Mouse (Mus musculus) thymus, postnatal 10 days (tissue): Measurements from ENCODE around the gene Adprh.
A peak's percentile ranks its signal among the peaks of the same experiment; 100 is the strongest.

Experiments
- DNase-seq, 2 experiments: peaks; one replicate each; pipeline ENCODE4 v3.0.0; 2021; ENCODE audit warnings: low spot score in 2 of 2

Gene Adprh

DNA sequence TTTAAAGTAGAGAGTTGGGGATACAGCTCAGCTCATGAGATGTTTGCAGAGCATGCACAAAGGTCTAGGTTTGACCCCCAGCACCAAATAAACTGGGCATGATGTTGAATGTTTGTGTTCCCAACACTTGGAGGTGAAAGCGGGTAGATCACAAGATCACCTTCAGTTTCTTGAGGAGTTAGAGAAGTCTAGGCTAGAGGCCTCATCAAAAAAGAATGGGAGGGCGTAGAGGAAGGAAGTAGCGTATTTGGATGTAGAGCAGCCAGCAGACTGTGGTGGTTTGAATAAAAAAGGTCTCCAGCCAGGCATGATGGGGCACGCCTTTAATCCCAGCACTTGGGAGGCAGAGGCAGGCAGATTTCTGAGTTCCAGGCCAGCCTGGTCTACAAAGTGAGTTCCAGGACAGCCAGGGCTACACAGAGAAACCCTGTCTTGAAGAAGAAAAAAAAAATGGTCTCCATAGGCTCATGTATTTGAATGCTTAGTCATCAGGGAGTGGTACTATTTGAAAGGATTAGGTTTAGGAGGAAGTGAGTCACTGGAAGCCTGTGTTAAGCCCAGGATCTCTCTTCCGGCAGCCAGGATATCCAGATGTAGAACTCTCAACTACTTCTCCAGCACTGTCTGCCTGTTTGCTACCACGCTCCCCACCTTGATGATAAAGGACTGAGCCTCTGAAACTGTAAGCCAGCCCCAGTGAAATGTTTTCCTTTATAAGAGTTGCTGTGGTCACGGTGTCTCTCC lies 8.6 kb downstream of the Adprh start:
- DNase-seq, result no peak

GRCm38 (mm10) chr16:38442216-38442615 lies 10.3 kb downstream of the Adprh start:
- DNase-seq, result no peak

- DNase-seq, result no peak
Observed at GRCm38 (mm10) chr16:38441611-38442010, 10.9 kb downstream of the Adprh start.

DNA sequence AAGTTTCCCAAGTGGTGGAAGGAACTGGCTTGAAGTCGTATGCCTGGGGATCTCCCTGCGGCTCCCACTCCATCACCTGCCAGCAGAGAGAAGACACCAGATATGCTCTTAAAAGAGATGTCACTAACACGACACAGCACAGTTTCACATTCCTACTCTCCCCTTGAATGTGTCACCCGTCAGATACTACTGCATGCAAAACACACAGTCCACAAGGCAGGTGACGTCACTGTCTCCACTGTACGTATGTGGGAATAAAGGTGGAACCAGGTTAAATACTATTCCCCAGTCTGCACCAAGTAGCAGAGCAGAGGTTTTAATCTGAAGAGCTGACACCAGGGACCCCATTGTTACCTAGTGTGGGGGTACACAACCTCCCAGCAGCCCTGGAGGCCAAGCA lies 12.1 kb downstream of the Adprh start:
- no peak for DNase-seq

DNA sequence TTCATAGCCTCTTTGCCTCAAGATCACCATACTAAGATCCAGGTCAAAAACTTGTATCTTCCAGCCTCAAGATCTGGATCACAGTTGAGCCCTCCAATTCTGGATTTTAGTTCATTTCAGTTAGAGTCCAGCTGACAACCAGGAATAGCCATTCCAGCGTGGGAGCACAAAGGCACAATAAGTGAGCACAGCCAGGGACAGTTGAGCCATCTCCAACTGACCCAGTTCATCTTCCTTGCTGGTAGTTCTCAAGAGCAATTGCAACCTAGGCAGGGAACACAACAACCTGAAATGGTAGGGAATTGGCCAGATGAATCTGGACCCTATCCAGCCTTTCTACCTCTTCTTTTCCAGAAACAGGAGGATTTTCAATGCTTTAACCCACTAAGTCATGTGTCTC lies 13.3 kb downstream of the Adprh start:
- DNase-seq, result no peak

DNA sequence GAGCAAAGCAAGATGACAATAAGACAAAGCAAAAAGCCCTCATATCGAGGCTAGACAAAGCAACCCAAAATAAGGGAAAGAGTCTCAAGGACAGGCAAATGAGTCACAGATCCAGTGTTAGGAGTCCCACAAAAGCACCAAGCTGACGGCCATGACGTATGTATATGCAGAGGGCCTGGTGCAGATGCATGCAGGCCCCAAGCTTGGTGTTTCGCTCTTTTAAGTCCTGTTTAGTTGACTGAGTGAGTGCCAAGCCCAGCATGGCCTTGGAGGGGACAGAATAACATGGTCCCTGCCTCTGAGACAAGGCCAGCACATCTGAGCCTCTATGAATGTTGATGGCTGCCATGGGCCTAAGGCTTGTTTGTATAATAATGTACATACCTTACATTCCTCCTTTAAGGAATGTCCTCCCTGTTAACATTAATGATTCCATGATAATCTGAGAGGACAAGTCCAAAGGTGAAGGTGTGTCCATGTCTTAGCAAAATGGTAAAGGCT lies 18.2 kb downstream of the Adprh start:
- DNase-seq, result no peak

DNA sequence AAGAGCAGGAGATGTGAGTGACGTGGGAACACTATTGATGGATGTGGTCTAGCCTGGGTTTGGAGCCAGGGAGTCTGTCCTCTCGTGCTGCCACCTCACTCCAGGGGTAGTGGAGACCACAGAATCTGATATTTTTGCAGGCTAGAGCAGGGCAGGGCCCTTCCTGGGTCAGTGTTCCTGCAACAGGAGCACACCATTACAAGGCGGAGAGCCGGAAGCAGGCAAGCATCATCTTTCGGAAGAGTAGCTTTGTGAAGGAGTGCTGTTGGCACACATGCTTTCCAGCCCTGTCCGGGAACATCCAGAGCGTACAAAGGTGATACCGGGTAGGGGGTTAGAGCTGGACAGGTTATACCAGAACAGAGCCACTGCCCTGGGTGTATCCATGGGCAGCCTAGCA lies 19.0 kb downstream of the Adprh start:
- no peak for DNase-seq

- DNase-seq, result no peak
Observed at GRCm38 (mm10) chr16:38432498-38433425, 19.7 kb downstream of the Adprh start, which contains the start of gene Pla1a. Pla1a (minus strand) TSS chr16:38433145.

- no peak for DNase-seq
Observed at GRCm38 (mm10) chr16:38431446-38432185, 20.9 kb downstream of the Adprh start.

- DNase-seq, result no peak
Observed at GRCm38 (mm10) chr16:38425799-38426198, 26.7 kb downstream of the Adprh start.

- no peak for DNase-seq
Observed at GRCm38 (mm10) chr16:38425374-38425773, 27.1 kb downstream of the Adprh start.

- no peak for DNase-seq
Observed at GRCm38 (mm10) chr16:38414953-38415352, 37.5 kb downstream of the Adprh start.

DNA sequence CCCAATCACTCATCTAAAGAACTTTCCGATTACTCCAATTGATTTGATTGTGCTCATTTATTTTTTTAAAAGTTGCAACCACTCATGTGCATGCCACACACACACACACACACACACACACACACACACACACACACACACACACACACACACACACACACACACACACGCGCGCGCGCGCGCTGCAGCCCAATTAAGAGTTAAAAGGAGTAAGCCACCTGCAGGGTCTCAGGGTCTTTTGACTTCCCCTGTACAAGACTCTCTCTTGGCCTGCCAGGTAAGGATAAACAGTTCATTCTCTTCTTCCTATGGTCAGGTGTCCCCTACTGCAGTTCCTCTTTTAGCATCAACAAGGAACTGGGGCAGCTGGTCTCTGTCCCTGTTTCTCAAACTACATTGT lies 44.1 kb downstream of the Adprh start:
- DNase-seq, result no peak

- no peak for DNase-seq
Observed at GRCm38 (mm10) chr16:38407584-38407983, 44.9 kb downstream of the Adprh start.

DNA sequence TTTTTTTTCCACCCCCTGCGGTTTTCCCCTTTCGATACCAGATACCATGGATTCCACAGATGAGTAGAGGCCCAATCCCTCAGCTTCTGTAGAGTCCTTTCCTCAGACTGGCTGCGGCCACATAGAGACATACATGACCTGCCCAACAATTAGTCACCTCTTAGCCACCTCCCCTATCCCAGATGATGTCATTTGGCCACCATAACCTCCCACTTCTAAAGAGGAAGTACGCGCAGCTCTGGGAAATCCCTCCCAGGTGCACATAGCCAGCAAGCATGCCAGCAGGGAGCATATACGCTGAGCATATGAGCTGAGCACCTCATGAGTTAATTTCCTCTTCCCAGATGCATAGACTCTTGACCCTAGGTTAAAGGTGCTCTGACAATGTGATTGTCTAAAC lies 45.8 kb downstream of the Adprh start:
- DNase-seq, result no peak

- no peak for DNase-seq
Observed at GRCm38 (mm10) chr16:38406293-38406692, 46.2 kb downstream of the Adprh start.

DNA sequence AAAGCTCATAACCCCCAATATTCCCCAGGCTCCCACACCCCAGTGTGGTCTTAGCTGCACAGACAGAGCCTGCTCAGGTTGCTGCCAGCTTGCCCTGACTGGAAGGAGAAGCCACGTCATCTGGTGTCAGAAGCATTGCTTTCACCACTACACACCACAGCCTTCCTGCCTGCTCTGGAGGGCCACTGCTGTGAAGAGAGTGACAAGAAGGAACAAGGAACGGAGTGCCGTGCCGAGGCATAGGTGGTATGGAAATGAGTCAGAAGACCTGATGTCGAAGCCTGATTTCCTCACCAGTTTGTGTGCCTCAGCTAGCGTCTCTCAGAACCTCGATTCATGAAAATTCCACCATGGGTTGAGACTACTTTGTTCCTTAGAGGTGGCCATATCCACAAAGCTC lies 48.9 kb downstream of the Adprh start:
- peak; percentile 14 to 44 for DNase-seq

GRCm38 (mm10) chr16:38401468-38401867 lies 51.0 kb downstream of the Adprh start:
- DNase-seq, result no peak

DNA sequence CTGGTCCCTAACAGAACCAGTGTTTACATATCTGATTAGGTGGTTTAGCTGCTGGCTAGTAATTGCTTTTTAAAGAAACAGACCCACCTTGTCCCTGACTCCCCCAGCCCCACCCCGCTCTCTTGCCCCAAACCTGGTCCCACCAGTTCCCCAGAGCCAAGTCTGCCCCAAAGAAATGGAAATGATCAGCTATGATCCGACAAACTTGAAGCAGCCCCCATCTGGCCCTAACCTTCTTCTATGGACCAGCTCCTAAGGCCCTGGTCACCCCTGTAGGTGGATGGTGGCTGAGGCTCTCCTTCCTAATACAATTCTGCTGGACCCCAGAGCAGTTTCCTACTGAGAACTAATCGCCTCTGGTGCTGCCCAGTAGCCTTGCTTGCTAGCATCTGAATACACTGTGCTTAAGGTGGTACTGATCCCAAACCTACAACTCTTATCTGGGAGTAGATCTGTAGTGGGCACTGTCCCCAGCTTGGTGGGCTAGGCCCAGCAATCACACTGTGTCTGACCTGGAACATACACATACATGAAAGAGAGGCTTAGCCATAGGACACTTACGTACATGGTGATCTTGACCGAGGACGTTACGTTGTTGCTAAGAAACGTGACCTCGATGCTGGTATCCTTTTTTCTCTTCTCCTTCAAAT lies 52.1 kb downstream of the Adprh start:
- DNase-seq, result no peak

GRCm38 (mm10) chr16:38399531-38400231 lies 52.8 kb downstream of the Adprh start:
- DNase-seq, result peak; percentile 35 to 51

- no peak for DNase-seq
Observed at GRCm38 (mm10) chr16:38399076-38399475, 53.4 kb downstream of the Adprh start.
